Mouse (Mus musculus) liver, adult (tissue): Measurements from ENCODE around the gene Bbox1.
A peak's percentile ranks its signal among the peaks of the same experiment; 100 is the strongest.

ENCODE experiments used
- GATA4 ChIP-seq: IDR thresholded peaks from 2 replicates; pipeline ENCODE4 v1.6.1; 2014; ENCODE audit warnings: mild to moderate bottlenecking, low read length; ENCODE audit not compliant: insufficient replicate concordance

The Bbox1 gene

DNA sequence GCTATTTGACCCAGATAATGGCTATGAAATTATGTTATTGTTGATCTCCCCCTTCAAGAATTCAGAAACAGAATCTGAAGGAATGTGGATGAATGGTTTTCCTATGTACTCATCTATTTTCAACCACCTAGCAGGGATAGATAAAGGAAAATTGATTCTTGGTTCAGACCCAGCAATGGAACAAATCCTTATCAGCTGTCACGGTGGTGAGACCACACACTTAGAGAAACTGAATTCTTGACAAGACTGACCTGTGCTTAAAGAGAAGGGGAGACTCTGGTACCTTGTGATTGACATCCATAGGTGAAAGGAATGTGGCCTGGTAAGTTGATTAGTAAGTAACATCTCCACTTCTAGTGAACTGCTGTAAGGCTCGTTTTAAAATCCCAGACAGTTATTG lies 12.1 kb downstream of the Bbox1 start:
- peak; percentile 69; the same call in 1 of the 2 replicates for TF ChIP-seq GATA4

DNA sequence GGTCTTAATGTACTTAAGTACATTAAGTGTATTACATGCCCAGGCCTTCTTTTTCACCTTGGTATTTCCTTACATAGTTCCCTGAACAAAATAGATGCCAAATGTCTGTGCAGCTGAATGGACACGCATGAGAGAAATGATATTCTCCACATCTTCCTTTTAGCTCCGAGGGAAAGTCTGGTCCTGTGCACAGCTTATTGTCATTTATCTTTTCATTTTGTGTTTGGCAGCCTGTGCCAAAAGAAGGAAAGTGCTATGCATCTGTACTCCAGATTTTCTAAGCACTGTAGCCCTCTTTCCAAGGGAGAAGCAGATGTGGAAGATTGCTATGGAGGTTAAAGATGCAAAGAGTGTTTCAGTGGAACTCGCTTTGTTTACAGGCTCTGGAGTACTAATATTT lies 13.0 kb downstream of the Bbox1 start:
- no peak for TF ChIP-seq GATA4

DNA sequence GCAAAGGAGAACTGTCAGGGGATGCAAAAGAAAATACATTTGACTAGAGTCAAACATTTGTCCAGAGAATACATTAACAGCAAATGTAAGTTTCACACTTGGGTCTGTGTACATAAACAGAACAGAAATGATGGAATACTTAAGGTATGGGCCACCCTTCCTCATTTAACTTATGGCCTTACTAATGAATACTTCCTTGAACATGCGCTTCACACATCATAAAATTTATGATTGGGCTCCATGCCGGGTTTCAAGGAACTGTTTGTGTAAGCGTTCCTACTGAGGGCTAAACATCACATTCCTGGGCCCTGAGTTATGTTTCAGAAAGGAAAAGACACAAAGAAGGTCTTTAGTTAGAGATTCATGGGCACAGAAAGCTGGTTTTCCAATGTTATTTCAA lies 19.4 kb downstream of the Bbox1 start:
- no peak for TF ChIP-seq GATA4

DNA sequence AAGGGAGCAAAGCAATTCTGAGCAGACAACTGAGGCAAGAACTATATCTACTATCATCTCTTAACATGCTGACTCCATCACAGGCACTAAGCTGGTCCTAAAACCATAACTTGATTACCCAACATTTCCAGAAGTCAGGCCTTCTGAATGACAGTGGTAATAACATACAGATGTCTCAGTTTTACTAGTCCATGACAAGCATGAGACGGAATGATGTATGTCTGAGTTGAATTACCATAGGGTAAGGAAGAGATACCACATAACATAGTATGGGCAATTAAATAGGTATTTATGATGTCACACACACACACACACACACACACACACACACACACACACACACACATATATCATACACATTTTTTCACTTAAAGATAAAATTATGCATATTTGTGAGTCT lies 26.4 kb downstream of the Bbox1 start:
- TF ChIP-seq GATA4 = no peak

DNA sequence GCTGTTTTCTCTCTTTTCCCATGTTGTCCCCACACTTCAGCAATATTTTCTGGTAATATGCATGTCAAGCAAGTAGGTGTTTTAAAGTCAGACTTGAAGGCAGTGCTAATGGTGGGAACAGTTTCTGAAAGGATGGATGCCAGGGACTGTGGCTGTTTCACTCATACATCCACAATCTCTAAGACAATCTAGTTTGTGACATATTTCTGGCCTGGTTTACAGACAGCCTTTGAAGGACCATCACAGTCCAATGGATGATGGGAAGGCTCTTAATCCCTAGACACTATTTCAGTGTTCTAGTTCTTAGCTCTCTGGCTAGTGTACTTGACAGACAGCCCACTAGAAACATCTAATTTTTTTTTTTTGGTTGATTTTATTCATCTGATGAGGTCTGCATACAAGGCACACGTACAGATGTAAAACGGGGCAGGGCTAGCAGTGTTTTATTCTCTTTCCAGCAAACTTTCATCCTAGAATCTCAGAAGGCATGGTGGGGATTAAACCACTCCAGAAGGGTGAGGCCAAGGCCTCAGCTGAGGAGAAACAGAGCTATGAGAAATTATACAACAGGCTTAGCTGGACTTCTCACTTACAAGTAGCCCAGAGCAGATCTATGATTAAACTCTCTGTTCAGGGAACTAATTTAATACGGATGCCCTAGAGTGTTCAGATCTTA lies 28.4 kb downstream of the Bbox1 start:
- TF ChIP-seq GATA4 = no peak

DNA sequence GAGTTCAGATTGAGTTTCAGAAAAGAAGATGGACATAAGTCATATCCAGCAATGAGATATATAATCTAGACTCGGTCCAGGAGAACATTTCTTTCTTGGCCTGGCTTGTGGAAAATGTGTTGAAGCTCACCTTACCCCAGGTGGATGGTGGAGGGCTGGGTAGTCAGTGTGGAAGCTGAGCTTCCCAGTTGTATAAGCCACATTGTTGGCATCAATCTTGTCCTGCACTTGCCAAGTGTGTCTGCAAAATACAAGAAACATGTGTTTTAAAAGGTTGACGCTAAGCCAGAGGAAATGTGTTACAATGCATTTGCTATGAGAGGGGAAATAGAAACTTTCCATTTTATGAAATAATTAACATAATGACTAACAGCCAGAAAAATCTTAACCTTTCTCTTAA lies 38.9 kb downstream of the Bbox1 start:
- TF ChIP-seq GATA4 = no peak

DNA sequence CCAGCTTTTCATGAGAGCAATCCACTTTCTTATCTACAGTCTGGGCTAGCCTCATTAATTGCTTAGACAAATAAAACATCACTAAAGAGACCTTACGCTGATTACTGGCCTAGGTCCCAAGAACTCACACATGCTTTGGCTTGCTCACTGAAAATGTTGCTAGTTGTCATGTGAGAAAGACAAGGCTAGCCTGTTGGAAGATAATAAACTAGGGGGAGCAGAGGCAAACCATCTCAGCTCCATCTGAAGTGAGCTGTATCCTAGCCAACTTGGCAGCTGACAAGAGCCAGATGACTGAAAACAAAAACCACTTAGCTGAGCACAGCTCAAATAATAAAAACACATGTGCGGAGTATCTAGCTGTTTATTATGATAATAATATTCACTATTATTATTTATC lies 40.2 kb downstream of the Bbox1 start:
- no peak for TF ChIP-seq GATA4

DNA sequence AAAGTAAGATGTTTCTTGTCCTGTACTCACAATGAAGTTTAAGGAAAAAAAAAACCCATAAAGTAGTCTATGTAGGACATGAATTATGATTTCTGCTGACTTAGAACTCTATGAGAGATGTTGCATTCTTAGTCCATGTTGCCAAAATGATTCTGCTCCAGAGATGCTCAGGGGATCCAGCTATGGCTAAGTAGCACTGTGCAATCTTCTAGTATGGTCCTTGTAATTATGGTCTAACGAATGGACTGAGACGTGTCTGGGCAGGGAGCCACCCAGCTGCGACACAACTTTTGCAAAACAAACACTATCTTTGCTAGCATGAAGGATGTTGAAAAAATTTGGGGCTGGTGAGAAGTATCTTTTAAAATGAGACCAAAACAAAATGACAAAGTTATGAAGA lies 45.1 kb downstream of the Bbox1 start:
- no peak for TF ChIP-seq GATA4

DNA sequence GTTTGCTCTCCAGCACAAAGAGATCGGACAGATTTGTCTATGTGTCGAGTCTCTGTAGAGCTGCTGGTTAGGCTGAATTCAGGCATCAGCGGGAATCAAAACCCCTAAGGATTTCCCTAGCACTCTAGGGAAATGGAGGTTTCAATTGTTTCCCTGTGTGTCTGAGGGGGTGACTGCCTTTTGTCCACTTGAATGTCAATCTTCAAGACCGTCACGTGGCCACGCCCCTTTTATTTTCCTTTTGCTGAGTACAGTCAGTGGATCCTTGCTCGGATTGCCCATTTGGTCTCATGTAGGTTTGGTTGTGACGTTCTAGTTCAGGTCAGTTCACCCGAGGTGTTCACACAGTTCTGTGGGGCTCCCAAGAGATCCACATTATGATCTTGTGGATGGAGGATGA lies 82.1 kb downstream of the Bbox1 start:
- TF ChIP-seq GATA4 = no peak

DNA sequence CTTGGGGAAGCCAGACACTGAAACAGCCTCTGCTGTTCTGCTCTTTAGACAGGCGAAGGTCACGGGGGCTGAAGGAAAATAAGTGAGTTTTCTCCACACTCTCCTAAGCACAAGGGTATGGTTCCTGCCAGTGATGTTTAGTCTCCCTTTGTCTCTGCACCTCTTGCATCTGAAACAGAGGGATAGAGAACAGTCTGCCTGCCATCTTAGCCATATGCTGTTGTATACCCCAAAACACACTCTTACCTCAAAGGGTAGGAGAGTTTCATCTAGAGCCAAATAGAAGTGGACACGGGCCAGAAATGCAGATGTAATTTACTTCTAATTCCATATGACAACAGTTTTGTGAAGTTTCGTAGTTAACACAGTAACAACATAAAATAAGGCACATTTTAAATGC lies 83.6 kb downstream of the Bbox1 start:
- TF ChIP-seq GATA4 = no peak

DNA sequence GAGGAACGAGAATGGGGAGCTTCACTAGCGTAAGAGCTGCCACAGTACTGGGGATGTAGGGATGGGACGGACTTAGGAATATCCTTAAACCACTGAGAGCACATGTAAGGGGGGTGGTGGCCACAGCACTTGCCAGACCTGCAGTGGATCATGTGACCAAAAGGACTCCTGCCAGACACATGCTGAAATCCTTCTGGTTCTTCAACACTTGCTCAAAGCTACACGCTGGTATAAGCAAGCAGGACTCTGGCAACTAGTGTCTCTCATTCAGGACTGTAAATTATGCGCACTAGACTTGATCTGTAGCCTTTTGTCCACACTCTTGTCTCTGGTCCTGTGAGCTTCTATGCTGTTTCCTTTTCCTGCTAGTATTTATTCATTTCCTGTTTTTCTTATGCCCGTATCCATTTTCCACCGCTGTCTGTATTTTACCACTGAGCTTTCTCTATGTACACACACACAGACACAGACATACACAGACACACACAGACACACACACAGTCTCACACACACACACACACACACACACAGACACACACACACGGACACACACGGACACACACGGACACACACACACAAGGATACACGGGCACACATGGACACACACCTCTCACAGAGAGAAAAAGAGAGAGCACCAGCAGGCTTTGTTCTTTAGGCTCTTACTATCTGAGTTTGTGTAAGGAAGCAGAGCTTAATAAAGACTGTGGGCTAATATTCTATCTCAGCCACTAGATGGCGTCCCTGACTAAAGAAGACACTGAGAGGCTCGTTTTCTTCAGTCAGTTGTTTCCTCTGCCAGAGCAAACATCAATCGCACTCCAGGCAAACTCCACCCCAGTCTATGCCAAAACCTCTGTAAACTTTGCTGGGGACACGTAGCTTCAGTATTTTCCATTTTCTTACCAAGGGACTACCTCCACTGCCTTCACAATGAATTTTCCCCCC lies 84.9 kb downstream of the Bbox1 start:
- TF ChIP-seq GATA4 = no peak

DNA sequence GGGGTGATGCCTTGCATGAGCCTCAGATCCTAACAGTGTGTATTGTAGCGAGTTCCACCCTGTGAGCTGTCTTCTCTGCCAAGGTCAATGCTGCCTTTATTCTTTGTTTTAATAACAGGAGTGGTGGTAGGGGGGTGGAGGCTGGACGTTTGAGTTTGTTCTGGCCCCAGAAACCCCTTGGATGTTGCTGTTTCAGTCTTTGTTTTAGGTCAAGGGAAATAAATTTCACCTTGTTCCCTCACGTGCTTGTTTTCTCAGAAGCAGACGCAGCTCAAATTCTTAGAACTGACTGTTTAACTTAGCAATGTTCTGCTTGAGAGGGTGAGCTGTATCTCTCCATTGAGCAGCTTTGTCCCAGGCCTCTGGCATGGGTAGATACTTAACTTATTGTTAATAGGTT lies 87.9 kb downstream of the Bbox1 start:
- no peak for TF ChIP-seq GATA4

DNA sequence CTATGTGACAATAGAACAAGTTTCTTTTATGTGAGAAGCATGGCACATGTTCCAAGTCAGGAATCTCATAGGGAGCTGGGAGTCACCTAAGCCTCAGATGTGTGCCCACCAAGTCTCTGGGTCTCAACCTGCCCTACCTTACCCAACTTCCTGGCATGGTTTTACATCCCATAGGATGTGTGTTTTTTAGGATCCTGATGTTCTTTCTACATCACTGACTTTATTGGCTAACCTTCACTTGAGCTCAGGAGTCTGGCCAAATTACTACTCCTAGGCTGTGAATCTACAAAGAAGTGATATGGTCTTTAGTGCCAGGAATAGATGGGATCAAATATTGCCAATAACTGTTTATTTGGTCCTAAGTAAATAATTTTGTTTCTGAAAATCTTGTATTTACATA lies 88.4 kb downstream of the Bbox1 start:
- TF ChIP-seq GATA4 = no peak

DNA sequence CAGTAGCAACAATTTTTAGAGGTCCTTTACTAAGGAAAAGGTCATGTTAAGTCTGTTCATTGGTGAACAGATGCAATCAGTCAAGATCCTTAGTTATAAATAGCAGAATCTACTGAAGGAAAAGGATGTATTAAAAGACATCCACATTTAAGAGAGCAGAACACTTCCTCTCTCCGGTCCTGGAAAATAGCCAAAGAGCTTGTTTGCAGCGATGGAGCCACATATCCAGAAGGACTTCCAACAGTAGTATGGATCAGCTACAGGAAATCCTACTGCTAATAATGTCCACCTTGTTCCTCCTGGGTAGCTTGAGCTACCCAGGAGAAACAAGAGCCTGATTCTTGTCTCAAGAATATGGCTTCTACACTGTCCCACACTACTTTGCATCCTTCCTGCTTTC lies 91.6 kb downstream of the Bbox1 start:
- no peak for TF ChIP-seq GATA4

DNA sequence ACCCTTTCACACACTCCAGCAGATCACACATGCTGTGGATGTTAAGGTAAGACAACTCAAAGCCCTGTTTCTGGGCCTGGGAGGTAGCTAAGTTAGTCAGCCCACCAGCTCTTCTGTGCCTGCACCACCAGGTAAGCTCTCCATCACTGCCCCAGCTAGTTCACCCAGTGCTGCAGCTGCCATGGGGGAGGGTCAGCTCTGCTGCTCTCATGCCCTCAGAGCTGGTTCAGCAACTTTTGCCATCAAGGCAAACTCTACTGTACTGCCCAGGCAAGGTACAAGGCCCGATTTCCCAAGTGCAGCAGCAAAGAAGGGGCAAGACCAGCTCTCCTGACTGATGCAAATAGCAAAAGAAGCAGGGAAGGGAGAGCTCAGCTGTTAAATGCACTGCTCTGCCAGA lies 93.9 kb downstream of the Bbox1 start:
- no peak for TF ChIP-seq GATA4

DNA sequence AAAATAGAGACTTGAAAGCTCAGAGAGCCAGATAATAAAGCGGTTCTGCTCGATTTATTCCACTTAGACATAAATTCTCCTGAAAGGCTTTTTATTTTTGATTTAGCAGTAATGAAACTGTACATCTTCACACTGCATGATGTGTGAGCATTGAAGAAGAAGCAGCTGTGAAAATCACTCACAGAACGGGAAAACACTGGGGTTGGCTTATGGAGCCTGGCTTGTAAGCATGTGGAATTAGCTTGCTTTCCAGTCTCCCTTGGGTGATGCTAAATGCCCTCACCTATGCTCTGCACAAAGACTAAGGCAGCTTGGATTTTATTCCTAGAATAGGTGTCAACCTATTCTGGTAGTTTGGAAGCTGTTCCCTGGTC lies 98.7 kb downstream of the Bbox1 start:
- no peak for TF ChIP-seq GATA4
